Mouse (Mus musculus): ENCODE results near the gene Rnf185. TPM values are rescaled to one million over a fixed set of nuclear protein-coding genes. Genes with fewer than 3 reads are reported as not detected.
A peak's percentile ranks its signal among the peaks of the same experiment; 100 is the strongest.

The Rnf185 gene
- total RNA-seq, 2 experiments from 2014 or later, result 30.1 to 33.1 TPM

DNA sequence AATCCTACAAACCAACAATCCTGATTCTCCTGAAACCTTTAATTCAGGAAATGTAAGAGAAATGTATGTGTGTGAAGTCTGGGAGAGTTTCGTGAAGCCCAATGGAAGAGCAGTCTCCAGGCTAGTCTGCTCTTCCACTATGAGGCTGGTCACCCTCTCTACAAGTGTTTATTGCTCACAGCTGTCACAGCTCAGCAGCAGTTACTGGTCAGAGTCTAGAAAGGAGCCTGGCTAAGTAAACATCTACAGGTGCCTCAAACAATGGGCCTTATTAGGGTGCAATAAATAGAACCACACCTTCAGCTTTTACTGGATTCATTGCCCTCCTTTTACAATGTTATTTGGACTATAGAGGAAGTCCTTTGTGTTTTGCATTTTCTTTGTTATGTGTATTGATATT is 53.8 kb downstream of the Rnf185 start:
- no peak for DNase-seq (ENCODE audit: low spot score in 2 of 2)

DNA sequence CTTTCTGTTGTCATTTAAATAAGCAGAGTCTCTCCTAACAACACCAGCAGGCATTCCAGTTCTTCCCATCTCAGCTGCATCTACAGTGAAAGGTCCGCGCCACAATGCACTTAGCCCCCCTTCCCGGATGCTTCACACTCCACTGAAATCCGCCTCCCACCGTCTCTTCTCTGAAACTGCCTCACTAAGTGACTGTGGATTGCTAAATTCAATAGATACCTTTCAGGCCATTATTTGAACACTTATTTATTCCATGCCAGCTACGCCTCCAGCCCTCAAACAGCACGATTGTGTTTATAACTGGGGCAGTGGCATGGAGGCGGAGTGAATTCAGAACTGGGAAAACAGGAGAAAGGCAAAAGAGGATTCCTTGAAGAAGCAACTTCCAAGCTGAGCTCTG is 55.6 kb downstream of the Rnf185 start:
- no peak for DNase-seq (ENCODE audit: low spot score in 2 of 2)

- no peak for DNase-seq (ENCODE audit: low spot score in 2 of 2)
Observed at GRCm38 (mm10) chr11:3396091-3396490, 56.1 kb downstream of the Rnf185 start.

- DNase-seq (ENCODE audit: low spot score in 2 of 2), result no peak
Observed at GRCm38 (mm10) chr11:3394520-3394919, 57.6 kb downstream of the Rnf185 start.

DNA sequence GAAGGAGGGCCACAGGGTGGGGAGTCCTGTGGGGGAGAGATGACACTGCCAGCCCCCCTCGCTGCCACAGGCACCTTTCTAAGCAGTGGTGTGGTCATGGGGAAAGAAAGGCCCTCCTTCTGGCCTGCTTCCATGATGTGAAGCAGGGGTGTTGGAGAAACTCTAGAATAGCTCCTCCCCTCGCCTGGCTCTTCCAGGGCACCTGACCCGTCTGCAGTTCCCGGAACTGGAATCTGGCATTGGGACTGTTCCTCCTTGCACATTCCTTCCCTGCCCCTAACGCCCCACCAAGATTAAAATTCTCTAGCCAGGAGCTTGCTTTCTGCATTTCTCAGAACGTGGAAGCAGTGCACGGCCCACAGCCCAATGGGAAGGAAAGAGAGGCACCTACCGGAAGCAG is 59.6 kb downstream of the Rnf185 start:
- DNase-seq (ENCODE audit: low spot score in 2 of 2), result no peak

DNA sequence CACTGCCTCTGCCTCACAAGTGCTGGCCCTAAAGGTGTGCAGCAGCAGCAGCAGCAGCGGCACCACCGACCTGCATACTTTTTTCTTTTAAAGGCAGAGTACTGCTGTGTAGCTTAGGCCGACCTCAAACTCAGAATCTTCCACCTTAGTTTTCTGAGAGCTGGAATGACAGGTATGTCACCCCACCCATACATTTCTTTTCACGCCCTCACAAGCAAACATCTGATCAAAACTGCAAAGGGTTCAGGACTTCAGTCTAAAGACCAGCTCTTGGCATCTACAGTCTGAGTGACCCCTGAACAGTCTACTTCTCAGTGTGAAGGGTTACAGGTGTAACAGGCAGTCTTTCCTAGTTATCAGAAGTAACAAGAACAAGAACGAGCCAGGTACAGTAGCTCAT is 61.4 kb downstream of the Rnf185 start:
- DNase-seq (ENCODE audit: low spot score in 2 of 2), result no peak

DNA sequence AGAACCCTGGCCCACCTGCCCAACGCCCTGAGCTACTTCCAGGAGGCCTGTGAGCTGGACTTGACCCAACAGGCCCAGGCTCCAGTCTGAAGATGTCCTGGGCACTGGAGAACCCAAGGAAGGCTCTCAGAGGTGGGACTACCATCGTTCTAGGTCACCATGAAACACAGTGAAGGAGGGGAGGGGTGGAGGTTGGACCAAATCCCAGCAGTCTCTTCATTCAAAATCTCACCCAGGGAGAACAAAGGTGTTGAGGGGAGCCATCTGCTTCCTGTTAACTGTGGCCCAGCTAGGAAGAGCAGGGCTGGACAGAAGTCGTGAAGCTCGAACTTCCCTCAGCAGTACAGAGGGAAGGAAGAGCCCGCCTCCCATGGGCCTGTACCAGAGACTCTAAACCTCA is 62.2 kb downstream of the Rnf185 start:
- no peak for DNase-seq (ENCODE audit: low spot score in 2 of 2)

GRCm38 (mm10) chr11:3387482-3388196 is 64.5 kb downstream of the Rnf185 start:
- DNase-seq (ENCODE audit: low spot score in 2 of 2), result no peak

GRCm38 (mm10) chr11:3386941-3387368 is 65.2 kb downstream of the Rnf185 start:
- DNase-seq (ENCODE audit: low spot score in 2 of 2), result peak; percentile 91 to 94

GRCm38 (mm10) chr11:3382602-3383594 is 69.3 kb downstream of the Rnf185 start:
- DNase-seq (ENCODE audit: low spot score in 2 of 2), result no peak

GRCm38 (mm10) chr11:3381148-3381814 is 70.9 kb downstream of the Rnf185 start:
- no peak for DNase-seq (ENCODE audit: low spot score in 2 of 2)

- DNase-seq (ENCODE audit: low spot score in 2 of 2), result no peak
Observed at GRCm38 (mm10) chr11:3379427-3379826, 72.7 kb downstream of the Rnf185 start.

GRCm38 (mm10) chr11:3374741-3375140 is 77.4 kb downstream of the Rnf185 start:
- no peak for DNase-seq (ENCODE audit: low spot score in 2 of 2)

DNA sequence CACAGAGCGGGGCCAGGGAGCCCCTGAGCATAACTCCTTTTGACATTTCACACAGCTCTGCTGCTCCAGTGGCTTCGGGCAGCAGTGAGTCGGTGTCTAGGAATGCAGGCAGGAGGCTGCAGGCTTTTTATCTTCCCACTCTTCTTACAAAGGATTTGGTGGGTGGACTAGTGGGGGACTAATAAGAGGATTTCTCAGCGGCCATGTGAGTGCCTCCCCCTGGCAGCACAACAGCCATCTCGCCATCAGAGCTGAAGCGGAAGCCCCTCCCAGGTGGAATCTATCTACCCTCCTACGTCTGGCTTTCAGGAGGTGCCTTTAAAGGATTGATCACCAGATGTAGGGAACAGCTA is 77.9 kb downstream of the Rnf185 start:
- no peak for DNase-seq (ENCODE audit: low spot score in 2 of 2)

GRCm38 (mm10) chr11:3373591-3374292 is 78.4 kb downstream of the Rnf185 start:
- no peak for DNase-seq (ENCODE audit: low spot score in 2 of 2)

DNA sequence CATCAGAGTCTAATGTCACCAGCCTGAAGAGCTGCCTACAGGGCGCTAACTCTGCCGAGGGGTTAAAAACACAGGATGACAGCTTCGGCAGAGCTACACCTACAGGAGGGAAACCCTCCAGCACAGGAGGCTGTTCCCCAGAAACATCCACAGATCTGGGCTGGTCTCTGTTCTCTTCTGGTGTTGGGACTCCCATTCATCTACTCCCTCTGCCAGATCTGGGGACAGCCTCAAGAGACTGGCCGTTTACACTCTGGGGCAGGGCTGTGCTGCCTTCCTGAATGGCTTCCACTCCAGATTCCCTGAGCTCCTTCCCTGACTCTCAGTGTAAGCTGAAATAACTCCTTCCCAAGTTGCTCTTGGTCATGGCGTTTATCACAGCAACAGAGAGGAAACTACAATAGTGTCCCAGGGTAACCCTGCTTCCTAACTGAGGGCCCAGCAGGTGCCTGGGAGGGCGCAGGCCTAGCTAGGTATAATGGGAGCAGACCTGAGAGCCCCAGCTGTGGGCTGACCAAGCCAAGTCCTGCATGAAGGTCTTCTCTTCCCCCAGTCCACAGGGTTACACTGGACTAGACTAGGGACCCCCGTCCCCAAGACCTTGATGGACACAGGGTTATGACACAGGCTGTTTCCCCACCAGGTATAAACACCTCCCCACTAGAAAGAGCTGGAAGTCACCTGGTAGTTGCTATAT is 80.4 kb downstream of the Rnf185 start:
- no peak for DNase-seq (ENCODE audit: low spot score in 2 of 2)

- peak; percentile 74 to 84 for DNase-seq (ENCODE audit: low spot score in 2 of 2)
Observed at GRCm38 (mm10) chr11:3370928-3371598, 81.1 kb downstream of the Rnf185 start.

GRCm38 (mm10) chr11:3370162-3370561 is 82.0 kb downstream of the Rnf185 start:
- no peak for DNase-seq (ENCODE audit: low spot score in 2 of 2)

DNA sequence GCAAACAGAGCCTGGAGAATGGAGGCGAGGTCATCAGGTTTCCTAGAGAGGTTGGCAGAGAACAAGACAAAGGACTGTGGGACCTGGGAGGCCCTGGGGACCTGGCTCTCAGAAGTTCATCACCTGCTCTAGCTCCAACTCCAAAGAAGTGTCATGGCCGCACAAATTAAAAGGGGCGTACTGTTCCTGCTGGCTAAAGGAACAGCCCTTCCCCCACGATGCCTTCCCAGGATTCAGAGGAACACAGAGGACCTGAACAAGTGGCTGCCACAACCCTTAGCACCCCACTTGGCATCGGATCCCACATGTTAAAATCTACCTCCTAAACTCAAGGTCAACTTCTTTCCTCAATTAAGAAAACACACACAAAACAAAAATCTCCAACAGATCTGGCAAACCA is 82.7 kb downstream of the Rnf185 start:
- no peak for DNase-seq (ENCODE audit: low spot score in 2 of 2)

- DNase-seq (ENCODE audit: low spot score in 2 of 2), result no peak
Observed at GRCm38 (mm10) chr11:3368983-3369382, 83.2 kb downstream of the Rnf185 start.
